Mouse (Mus musculus) heart, adult 8-10 months (tissue): ENCODE results near the gene Stk38. TPM values are rescaled to one million over a fixed set of nuclear protein-coding genes. Genes with fewer than 3 reads are reported as not detected.

Source experiments
- DNase-seq: peaks from one replicate; pipeline ENCODE4 v3.0.0; 2022; ENCODE audit warnings: low spot score
- total RNA-seq, 4 experiments: library from RNA; stranded (reverse); gene quantifications; 2 replicates each; pipeline ENCODE4 v1.2.4; 2022

The Stk38 gene
- total RNA-seq, 4 experiments from 2014 or later = 26.4 to 31.4 (median 29.0) TPM

- DNase-seq = peak; percentile 16
Observed at GRCm38 (mm10) chr17:28953251-28953650, 54.5 kb downstream of the Stk38 start.

DNA sequence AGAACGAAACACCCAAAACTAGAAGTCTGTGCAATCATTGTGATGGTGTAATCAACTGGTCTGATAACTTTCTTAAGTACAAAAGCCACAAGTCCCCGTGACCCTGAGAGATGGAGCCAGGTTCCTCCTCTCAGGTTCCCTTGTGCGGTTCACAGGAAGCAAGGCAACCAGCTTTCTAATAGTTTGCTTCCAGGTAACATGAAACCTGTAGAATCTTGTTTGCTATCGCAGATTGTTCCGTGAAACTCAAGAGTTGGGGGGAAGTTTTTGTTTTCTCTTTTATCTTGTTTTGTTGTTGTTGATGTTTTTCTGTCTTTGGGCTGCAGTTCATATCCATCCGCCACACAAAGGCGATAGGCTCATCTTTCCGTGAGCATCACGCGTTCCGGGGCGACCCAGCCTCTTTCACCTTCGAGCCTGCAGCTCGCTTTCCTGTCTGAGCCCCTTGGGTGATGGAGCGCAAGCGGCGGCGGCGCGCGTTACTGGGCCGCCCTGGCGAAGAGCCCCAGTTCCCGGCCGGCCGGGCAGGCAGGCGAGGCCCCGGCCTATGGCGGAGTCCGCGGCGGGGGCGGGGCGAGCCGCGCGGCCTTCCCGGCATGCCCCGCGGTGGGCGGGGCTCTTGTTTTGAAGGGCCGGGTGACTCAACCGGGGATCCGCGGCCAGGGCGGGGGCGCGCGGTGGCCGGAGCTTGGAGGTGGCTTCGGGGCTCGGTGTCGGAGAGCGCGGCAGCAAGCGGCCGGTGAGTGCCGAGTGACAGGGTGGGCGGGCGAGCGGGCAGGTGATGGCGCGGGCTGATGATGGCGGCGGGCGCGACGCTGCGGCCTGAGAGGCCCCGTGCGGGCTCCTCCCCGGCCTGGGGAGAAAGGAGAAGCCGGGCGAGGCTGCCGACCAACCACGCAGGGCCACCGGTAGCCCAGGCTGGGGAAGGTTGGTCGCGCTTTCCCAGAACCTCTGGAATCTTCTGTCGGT, 55.7 kb downstream of the Stk38 start, which contains the start of gene Kctd20:
TSS of gene Kctd20 (plus strand) at position 120 of the 969 bp plus-strand sequence.
- peak; percentile 91 for DNase-seq

DNA sequence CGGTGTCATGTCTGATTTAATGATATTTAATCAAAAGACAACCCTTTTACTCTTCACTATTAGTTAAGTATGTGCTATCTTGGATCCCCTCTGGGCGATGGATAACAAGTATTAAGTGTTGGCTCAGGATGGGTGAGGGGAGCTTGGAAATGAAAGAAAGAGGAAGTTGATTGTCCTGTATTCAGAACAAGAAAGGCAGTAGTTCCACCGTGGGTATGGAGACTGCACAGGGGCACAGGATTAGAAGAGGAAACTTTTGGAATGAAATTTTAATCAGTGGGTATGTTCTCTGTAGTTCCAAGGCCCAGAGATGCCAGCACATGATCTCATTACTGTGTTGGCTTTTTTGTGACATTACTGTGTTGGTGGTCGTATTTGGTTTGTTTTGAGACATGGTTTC, 57.0 kb downstream of the Stk38 start:
- no peak for DNase-seq

DNA sequence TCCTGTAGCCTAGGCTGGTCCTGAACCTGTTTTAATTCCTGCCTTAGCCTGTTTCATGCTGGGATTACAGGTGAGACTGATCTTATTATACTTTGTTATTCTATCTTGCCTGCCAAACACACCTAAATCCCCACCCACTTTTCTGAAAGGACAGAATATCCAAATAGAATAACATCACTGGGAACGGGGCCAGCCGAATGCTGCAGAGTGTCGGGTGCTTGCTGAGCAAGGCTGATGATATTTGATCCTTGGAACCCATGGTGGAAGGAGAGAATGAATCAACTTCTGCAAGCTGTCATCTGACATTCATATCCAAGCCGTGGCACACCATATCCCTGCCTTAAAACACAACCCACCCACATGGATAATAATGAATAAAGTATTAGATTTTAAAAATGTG, 59.1 kb downstream of the Stk38 start:
- DNase-seq = no peak

GRCm38 (mm10) chr17:28947011-28947939, 60.5 kb downstream of the Stk38 start:
- no peak for DNase-seq

DNA sequence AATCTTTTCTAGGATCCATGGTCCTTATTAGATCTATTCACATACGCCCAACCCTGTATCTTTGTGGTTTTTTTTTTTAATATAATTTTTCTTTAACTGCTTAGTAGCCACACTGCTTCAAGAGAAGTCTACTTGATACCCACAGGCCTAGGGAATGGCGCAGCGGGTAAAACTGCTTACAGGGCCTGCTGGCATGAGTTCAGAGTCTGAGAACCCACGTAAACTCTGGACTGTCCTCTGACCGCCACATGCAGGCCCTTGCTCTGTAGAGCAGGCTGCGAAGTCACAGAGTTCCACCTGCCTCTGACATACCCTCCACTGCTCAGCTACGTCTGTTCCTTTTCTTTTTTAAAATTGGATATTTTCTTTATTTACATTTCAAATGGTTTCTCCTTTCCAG, 63.3 kb downstream of the Stk38 start:
- DNase-seq = no peak

GRCm38 (mm10) chr17:28943740-28944139, 64.1 kb downstream of the Stk38 start, which contains the start of gene Pxt1:
Gene Pxt1, minus strand, starts transcription at chr17:28943840.
- DNase-seq = no peak

DNA sequence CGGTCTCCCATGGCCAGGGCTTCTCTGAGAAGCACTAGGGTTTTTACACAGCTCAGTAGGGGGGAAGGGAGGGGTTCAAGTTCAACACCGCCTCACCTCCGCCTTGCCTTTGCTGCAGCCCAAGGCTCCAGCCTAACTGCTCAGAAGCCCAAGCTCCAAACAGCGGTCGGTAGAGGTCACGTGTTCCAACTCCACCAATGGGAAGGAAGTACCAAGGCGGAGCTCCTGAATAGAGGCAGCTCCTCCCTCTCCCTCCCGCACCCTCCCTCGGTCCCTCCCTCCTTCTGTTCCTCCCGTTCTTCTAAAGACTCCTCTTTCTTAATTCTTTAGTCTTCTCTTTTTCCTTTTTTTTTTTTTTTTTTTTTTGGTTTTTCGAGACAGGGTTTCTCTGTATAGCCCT, 65.7 kb downstream of the Stk38 start:
- DNase-seq = no peak

DNA sequence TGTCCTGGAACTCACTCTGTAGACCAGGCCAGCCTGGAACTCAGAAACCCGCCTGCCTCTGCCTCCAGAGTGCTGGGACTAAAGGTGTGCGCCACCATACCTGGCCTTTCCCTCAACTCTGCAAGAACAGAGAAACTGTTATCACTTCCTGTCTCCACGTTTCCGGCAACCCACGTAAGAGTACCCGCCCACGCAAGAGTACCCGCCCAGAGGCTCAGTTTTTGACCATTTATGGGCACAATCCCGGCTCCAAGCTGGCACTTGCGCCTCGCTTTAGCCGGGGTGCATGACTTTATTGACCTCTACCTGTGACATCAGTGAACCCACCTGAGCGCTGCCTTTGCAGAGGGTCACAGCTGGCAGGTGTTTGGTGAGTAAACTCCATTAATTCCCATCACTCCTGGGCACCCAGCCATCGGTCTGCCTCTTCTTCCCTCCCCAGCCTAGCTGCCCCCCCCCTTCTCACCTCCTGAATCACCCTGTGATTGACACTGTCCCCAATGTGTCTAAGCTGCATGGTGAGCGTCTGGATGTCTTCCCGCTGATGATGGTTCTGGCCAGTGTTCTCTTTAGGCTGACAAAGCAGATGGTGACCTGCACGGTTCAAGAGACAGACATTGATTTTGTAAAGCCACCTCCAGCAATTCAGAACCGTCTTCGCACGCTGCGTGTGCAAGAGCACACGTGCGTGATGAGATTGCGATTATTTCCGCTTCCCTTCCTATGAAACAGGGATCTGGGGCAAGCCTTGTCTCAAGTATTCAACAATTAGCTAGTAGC, 66.8 kb downstream of the Stk38 start:
- no peak for DNase-seq

- DNase-seq = no peak
Observed at GRCm38 (mm10) chr17:28936622-28937345, 71.0 kb downstream of the Stk38 start.

DNA sequence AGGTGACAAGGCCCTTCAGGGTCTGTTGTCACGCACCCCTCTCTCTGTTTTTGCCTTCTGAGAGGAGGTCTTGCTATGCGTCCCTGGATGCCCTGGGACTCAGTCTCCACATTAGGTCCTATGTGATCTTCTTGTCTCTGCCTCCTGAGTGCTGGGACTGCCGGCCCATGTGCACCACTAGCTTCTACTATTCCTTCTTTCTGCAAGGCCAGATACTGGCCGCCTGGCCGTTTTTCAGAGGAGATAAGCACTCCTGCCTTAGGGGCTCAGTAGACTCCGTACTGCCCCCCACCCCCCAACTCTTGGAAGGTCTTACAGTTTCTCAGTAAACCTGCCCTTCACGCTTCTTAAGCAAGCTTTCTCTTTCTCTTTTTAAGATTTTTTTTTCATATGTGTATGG, 71.7 kb downstream of the Stk38 start:
- DNase-seq = no peak

- DNase-seq = no peak
Observed at GRCm38 (mm10) chr17:28934120-28934916, 73.5 kb downstream of the Stk38 start.

- DNase-seq = no peak
Observed at GRCm38 (mm10) chr17:28932274-28932673, 75.5 kb downstream of the Stk38 start.

GRCm38 (mm10) chr17:28931436-28932211, 76.2 kb downstream of the Stk38 start:
- no peak for DNase-seq

DNA sequence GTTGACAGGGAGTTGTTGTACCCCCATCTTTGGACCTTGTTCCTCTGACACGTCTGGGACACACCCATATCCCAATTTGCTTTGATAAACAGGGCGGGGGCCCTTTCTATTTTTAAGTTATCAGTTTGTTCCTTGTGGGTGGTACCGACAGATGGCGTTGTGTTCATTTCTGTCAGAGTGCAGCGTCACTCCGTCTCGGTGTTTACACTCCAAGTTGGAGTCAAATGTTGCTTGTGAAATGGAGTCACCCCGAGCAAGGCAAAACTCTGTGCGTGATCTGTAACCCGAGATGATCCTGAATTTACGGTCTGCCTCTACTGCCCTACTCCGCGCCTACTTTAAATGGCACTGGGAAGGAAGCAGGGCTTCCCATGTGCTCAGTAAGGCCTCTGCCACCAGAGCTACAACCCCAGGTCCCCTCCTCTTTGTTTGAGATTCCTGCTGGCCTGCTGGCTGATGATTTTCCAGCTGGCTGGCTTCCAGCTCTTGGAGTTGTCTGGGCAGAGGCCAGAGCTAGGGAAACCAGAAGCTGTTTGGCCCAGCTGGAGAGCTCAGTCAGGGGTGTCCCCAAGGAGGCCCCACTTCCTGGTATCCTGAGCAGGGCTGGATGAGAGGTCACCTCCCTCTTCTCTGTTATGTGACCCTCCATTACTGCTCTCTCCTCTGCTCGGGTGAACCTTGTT, 77.3 kb downstream of the Stk38 start:
- DNase-seq = peak; percentile 94

GRCm38 (mm10) chr17:28929369-28929768, 78.4 kb downstream of the Stk38 start:
- DNase-seq = no peak

DNA sequence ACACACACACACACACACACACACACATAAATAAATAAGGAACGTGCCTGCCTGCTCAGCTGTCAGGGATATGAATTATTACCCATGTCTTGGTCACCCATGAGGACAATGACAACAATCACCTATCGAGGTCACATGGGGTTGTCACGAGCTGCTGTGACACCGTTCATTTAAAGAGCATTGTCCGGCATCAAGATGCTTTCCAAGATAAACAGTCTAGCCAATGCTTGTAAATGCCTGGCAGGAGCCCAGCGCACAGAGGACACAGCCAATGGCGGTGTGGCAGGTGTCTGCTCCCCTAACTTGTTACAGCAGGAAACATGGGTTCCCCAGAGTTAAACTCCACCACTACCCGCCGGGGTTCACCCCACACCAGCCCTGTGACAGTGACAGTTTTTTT, 79.8 kb downstream of the Stk38 start:
- DNase-seq = no peak

GRCm38 (mm10) chr17:28926866-28927635, 80.7 kb downstream of the Stk38 start:
- peak; percentile 47 for DNase-seq
